Mouse (Mus musculus) embryonic fibroblast, embryonic 13.5 days (primary cell): ENCODE results near the gene Rapgef4.

ENCODE experiments used
- CTCF ChIP-seq: IDR thresholded peaks from 2 replicates; pipeline ENCODE4 v1.5.1; 2011; ENCODE audit warnings: mild to moderate bottlenecking, control low read depth, low read length, moderate library complexity, borderline replicate concordance; ENCODE audit not compliant: insufficient read depth
- POLR2A ChIP-seq: IDR thresholded peaks from 2 replicates; pipeline ENCODE4 v1.6.1; 2011; ENCODE audit warnings: low read depth, mild to moderate bottlenecking, control low read depth, low read length, moderate library complexity

DNA sequence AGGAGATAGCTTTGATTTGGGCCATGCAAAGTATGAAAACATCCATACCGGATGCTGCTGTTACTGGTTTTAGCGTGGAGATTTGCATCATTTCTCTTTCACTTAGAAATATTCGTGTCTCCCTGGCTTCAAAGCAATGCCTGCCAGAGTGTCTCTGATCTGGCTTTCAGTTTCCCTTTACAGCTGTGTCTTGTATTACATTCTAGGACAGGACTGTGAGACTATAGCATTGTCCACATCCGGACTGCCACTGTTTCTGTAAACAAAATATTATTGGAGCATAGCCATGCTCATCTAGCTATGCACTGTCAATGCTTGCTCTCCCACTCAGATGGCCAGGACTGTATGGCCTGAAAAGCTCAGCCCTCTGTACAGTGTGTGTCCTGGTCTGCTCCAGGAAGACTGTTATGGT, 133.1 kb downstream of the Rapgef4 start:
- no peak for TF ChIP-seq POLR2A
- TF ChIP-seq CTCF: no peak
